Mouse (Mus musculus) left cerebral cortex, adult 2 months (tissue): Measurements from ENCODE around the gene Bglap2. TPM values are rescaled to one million over a fixed set of nuclear protein-coding genes. Genes with fewer than 3 reads are reported as not detected.

Experiments used
- DNase-seq, 2 experiments: peaks; one replicate each; pipeline ENCODE4 v3.0.0; 2021 to 2022; ENCODE audit warnings: low spot score in 2 of 2, mixed read lengths in 1 of 2; ENCODE audit errors: extremely low spot score in 1 of 2
- H3K27ac ChIP-seq: fragments of 200-600 bp; 2 replicates; pipeline ENCODE4 v1.8.1; 2022
- H3K4me3 ChIP-seq: fragments of 200-600 bp; 2 replicates; pipeline ENCODE4 v1.8.1; 2022
- CTCF ChIP-seq: fragments of 200-600 bp; IDR thresholded peaks from 2 replicates; pipeline ENCODE4 v1.8.1; 2022; ENCODE audit warnings: antibody characterized with exemption, mild to moderate bottlenecking, moderate library complexity
- intact Hi-C: fragments of 180-260 bp; cut with DNase I; formaldehyde crosslinking; loops from one replicate; pipeline ENCODE4 v1.15.1; 2025
- total RNA-seq, 2 experiments: library from RNA; stranded (reverse); gene quantifications; 2 replicates each; pipeline ENCODE4 v1.2.3; 2021

Gene Bglap2
- total RNA-seq, 2 experiments from 2014 or later: 1.1 TPM; not detected in 1

DNA sequence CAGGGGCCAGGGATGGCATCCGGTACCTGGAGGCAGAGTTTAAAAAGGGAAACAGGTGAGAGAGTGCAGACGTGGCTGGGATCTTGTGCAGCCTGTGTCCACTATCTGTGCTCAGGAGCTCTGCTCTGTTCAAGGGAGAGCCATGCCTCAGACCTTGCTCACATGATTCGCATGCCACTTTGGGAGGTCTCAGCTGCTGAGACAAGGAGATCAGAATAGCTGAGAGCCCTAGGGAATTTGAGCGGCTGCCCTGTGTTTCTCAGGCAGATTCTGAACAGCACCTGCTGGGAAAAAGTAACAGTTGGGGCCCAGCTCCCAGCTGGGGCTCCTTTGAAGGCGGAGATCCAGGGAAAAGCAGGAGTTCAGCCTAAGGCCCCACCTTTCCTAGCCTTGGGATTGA, 18.9 kb downstream of the Bglap2 start:
- intact Hi-C loops: no loop called here
- TF ChIP-seq CTCF: no peak
- no peak for DNase-seq
- peak overlapping the region; percentile 3 for H3K27ac ChIP-seq
- H3K4me3 ChIP-seq: no peak overlapping the region

DNA sequence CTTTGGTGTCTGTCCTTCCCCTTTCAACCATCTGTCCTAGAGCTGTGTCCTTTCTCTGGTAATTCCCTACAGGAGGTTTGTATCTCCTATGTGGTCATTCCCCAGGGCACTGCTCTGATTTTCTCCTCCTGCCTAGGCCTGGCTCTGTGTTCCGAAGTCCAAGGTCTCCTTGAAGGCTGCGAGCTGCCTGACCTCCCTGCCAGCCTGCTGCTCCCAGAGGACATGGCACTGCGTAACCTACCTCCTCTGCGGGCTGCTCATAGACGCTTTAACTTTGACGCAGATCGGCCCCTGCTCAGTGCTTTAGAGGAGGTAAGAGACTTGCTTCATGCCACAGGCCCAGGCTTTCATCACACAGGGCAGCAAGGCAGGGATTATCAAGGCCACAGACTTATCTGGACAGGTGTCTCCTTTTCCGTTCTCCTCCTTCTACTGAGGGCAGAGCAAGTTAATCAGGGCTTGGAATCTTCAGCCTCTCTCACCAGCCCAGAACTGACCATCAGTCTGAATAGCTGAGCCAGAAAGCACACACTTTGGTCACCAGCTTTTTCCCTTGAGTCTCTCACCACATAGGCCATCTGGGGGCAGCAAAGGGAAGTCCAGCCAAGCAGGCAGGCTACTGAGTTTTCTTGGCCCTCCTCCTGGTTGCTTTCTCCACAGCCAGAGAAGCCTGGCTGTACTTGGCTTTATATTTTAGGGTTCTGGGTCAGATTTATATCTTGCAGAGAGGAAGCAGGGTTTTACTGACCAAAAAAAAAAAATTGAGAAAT, 23.9 kb downstream of the Bglap2 start:
- intact Hi-C loops: no loop called here
- DNase-seq: no peak
- TF ChIP-seq CTCF: peak; percentile 41
- no peak overlapping the region for H3K4me3 ChIP-seq
- H3K27ac ChIP-seq: no peak overlapping the region

DNA sequence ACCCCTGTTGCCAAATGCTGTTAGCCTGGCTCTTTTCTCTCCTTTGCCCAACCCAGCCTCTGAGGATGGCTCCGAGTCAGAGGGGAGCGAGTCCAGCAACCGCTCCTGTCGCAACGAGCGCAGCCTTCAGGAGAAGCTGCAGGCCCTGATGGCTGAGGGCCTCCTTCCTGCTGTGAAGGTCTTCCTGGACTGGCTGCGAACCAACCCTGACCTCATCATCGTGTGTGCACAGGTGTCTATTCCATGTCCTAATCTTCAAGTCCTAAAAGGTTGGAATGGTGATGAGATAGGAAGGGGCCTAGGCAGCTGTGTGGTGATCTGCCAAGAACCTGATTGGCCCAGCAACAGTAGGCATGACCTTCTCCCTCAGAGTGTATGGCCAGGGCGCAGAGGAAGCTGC, 25.6 kb downstream of the Bglap2 start:
- no peak overlapping the region for H3K4me3 ChIP-seq
- no peak for DNase-seq
- intact Hi-C loops: no loop called here
- no peak for TF ChIP-seq CTCF
- H3K27ac ChIP-seq: no peak overlapping the region

DNA sequence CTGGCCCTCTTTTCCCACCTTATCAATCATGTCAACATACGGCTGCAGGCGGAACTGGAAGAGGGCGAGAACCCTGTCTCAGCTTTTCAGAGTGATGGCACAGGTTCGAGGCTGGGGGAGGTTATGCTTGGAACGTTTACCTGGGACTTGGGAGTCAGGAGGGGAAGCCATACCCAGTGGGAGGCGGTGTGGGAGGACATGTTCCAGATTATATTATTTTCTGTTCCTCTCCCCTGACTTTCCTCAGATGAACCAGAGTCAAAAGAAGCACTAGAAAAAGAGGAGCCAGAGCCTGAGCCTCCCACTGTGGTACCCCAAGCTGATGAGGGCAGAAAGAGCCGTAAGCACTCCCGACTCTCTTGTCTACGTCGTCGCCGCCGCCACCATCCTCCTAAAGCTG, 27.8 kb downstream of the Bglap2 start:
- intact Hi-C loops: no loop called here
- DNase-seq: no peak
- H3K27ac ChIP-seq: no peak overlapping the region
- TF ChIP-seq CTCF: no peak
- no peak overlapping the region for H3K4me3 ChIP-seq

DNA sequence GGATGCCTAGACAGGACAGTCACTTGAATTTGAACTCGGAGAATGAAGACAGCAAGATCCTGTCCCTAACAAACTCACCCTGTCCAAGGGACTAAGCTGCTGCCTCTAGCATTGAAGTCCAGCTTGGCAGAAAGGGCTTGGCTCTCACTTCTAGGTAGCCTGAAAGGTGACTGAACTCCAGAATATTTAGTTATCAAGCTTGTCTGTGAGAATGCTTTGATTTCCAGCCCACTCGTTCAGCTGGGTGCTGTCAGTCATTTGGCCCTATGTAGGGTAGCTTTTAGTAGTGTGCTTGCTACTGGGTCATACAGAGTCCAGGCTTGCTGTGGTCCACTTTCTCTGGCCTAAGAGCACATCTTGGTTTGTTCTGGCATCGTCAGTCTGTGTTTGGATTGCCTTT, 39.5 kb downstream of the Bglap2 start:
- intact Hi-C loops: loop anchor here (5.0 kb wide), 2 partner anchors 128 to 147 kb away; no protein-coding TSS in a partner anchor

DNA sequence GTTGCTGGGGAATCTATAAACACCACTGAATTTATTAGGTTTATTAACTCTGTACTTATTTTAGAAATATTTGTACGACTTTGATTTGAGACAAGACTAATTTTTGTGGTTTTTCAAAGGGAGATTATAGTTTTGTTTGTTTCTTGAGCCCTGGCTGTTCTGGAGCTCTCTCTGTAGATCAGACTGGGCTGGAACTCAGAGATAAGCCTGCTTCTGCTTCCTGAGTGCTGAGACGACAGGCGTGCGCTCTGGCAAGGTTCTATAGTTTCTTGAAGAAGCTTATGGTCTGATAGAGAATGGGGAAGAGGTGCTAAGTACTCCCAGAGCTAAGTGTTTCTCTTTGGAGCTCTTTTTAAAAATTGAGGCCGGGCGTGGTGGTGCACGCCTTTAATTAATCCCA, 40.2 kb downstream of the Bglap2 start:
- DNase-seq: no peak
- Histone ChIP-seq H3K4me3 (no peak overlapping the region), H3K27ac (no peak overlapping the region)
- TF ChIP-seq CTCF: no peak
- intact Hi-C loops: loop anchor here (5.0 kb wide), 2 partner anchors 129 to 146 kb away; no protein-coding TSS in a partner anchor

More for the DNA sequence above, 39.5 kb downstream of the Bglap2 start:
- no peak for DNase-seq
- no peak overlapping the region for H3K4me3 ChIP-seq
- H3K27ac ChIP-seq: no peak overlapping the region
- TF ChIP-seq CTCF: no peak

DNA sequence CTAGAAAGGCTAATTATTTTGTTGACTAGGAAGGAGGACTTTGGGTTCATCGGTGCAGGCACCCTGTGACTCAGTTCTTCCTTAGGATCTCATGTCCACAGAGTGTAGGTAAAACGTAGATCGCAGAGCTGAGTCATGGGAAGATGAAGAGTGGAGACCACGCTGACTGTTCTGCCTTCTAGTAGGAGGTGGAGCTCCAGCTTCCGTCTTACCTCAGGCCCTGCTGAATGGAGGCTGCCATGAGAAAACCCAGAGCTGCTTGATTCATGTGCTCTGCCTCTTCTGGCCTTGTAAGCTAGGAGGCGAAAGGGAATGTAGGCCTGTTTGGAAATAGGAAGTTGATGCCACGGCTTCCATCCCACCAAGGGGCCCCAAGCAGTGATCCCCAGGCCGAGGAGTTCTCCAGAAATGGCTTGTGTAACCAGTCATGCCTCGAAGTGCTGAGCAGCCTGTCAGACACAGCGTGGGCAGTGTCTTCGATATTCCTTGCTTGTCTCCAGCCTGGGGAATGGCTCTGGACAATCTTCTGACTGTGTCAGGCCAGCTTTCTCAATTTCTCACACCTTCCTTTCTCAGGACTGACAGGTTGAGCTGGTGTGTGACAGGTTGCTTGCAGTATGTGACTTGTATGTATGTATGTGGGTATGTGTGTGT, 41.0 kb downstream of the Bglap2 start:
- peak overlapping the region; percentile 93 for H3K4me3 ChIP-seq
- intact Hi-C loops: loop anchor here (5.0 kb wide), 2 partner anchors 130 to 145 kb away; no protein-coding TSS in a partner anchor
- no peak for TF ChIP-seq CTCF
- H3K27ac ChIP-seq: peak overlapping the region; percentile 100
- DNase-seq: peak in 1 of 2 experiments; percentile 40

DNA sequence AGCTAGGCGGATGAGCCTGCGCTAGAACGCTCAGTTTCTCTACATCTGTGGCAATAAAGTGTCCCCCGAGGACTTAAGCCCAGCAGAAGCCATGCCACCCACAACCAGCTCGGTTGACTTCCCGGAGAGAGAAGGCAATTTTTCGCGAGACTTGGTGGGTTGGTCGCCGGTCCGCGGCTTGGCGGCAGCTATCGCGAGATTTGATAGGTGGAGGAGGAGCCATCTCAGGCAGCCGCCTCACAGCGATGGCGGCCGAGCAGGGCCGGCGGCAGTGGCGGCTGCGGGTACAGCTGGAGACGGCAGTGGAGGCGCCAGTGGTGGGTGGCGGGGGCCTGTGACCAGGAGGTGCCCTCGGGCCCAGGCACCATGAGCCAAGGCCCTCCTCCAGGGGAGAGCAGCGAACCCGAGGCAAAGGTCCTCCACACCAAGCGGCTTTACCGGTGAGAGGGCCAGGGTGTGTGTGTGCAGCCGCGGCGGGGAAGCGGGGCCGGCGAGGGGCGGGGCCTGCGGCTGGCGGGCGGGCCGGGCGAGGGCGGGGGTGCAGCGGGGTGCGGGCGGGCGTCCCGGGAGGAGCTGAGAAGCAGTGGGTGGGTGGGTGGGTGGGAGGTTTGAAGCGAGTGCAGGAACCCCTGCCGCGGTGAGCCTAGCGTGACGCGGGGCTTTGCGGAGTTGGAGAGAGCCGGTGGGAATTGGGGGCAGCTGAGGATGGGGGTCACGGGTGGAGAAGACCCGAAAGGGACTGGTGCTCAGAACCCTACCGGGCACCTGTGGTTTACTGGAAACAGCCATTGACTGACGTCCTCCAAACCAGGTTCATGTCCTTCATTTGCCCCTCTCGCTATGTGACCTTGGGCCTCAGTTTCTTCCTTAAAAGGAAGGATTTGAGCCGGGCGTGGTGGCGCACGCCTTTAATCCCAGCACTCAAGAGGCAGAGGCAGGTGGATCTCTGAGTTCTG, 42.2 kb downstream of the Bglap2 start, which contains the start of the genes Tmem79 and Smg5:
Tmem79 (minus strand) TSS at position 91 of the 956 bp plus-strand sequence.
Smg5 (plus strand) TSS at position 203 of the 956 bp plus-strand sequence.
- TF ChIP-seq CTCF: no peak
- H3K27ac ChIP-seq: peak within 1 kb of the TSS; percentile 100
- DNase-seq: peak; percentile 94
- H3K4me3 ChIP-seq: peak within 1 kb of the TSS; percentile 93
- intact Hi-C loops: loop anchor here (5.0 kb wide), 2 partner anchors 131 to 144 kb away; no protein-coding TSS in a partner anchor

DNA sequence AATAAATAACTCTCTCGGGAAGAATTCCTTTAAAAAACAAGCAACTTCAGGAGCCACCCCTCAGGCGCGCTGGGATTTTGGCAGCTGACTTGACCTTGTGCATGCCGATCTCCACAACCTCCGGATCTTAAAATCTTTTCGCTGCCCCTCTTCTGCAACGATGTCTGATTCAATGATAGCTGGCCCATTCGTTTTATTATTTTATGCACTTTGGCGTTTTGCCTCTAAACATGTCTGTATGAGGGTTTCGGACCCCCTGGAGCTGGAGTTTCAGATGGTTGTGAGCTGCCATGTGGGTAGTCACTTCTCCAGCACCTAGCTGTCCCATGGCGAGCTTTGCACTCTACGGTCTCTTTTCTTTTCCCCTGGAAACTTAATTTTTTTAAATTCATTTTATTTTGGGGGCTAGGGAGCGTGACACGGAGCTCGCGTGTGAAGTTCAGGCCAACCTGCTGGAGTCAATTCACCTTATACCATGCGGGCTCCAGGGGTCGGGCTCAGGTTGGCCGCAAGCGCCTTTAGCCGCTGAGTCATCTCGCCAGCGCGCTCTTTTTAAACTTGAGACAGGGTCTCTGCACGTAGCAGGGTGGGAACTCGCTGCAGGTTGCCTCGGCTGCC, 43.0 kb downstream of the Bglap2 start:
- DNase-seq: no peak
- no peak for TF ChIP-seq CTCF
- Histone ChIP-seq H3K27ac (peak overlapping the region; percentile 100), H3K4me3 (peak overlapping the region; percentile 93)
- intact Hi-C loops: loop anchor here (5.0 kb wide), 2 partner anchors 132 to 143 kb away; no protein-coding TSS in a partner anchor

DNA sequence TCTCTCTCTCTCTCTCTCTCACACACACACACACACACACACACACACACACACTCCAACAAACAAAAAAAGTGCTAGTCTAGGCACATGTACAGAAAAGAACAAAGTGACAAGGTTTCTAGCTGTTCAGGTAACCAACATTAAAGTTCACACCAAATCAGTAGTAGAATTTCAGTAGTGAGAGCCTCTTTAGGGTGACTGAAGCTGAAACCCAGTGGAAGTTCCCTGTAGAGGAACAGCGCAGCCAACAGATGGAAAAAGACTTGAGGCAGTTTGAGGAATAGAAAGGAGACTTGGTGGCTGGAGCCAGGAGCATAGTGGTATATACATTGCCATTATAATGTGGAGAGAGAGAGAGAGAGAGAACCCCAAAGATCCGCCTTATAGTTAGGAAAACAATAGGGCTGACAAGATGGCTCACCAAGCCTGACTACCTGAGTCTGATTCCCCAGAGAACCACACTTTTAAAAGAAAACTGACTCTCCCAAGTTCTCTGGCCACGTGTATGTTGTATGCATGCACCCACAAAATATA, 43.5 kb downstream of the Bglap2 start:
- no peak for TF ChIP-seq CTCF
- H3K27ac ChIP-seq: no peak overlapping the region
- H3K4me3 ChIP-seq: peak overlapping the region; percentile 93
- no peak for DNase-seq
- intact Hi-C loops: loop anchor here (5.0 kb wide), 2 partner anchors 132 to 143 kb away; no protein-coding TSS in a partner anchor
